Mouse (Mus musculus): ENCODE measurements at regions not wholly inside any gene's neighbourhood (a gene's known extent, or its start where the extent isn't known, plus 50 kb on each side); places are given as distances from the start of the nearest gene placed in this dataset.

DNA sequence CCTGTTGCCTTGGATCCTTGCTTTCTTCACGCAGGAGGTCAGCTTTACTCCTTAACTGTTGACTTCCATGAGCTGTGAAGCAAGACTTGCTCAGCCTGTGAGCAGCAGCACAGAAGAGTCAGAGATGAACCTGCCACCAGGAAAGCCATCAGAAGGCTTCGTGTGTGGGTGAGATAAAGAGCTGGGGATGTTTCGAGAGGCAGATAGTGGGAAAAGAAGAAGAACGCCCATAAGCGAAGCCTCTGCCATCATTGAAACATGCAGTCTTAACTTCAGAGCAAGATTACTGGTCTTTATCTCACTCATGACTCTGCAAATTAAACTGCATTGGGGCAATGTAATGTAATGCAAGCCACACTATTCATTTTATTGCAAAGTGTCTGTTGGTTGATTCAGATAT is 167.4 kb upstream of the Prickle1 start:
- Histone ChIP-seq H3K27ac (ENCODE audit: insufficient read depth, low read length) (no peak overlapping the region), H3K4me3 (ENCODE audit: low read depth, low read length) (no peak overlapping the region), H3K9me3 (replicated peaks; ENCODE audit: control insufficient read depth, insufficient read depth, low read length, poor library complexity, severe bottlenecking) (no peaks in the 10 kb centered on the region), H3K36me3 (ENCODE audit: control insufficient read depth, insufficient read depth, low read length, poor library complexity, severe bottlenecking) (no peaks in the 10 kb centered on the region), H3K27me3 (ENCODE audit: control insufficient read depth, insufficient read depth, low read length, poor library complexity, severe bottlenecking) (no peaks in the 10 kb centered on the region), H3K9ac (ENCODE audit: low read depth, poor library complexity, severe bottlenecking) (no peak overlapping the region), H3K4me1 (ENCODE audit: control insufficient read depth, insufficient read depth, low read length) (no peaks in the 10 kb centered on the region)
- TF ChIP-seq CTCF (IDR thresholded peaks at IDR 0.05; ENCODE audit: low read depth, low read length) (no peak), POLR2A (IDR thresholded peaks at IDR 0.05; ENCODE audit: insufficient read depth, low read length) (no peak), EP300 (IDR thresholded peaks at IDR 0.05; ENCODE audit: insufficient read depth, low read depth, low read length) (no peak)

DNA sequence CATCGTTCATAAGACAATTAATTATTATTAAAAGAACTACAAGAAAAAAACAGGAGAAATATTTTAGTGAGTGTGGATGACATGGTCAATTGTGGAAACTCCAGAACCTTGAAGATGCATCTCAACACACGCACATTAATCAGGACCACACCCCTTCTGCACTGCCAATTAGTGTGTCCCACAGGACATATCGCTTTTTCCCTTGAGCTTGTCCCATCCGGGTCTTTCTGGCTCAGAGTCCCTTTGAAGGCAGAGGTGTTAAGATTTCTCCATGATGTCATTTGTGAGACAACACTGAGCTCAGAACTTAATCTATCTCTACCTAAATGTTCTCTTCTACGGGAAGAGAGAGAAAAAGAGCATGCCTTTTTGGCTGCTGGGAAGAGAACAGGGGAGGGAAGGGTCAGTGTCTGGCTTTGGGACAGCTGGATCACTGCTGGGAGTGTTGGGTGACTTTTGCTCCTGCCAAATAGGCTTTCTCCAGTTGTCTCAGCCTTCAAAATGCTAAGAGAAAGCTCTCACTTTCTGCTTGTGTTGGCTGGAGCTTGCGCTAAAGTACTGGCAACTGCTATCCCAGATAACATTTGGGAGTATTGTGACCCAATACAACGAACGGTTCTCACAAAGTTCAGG is 162.6 kb upstream of the Prickle1 start:
- H3K9ac ChIP-seq (ENCODE audit: low read depth, poor library complexity, severe bottlenecking) = no peak overlapping the region
- no peak overlapping the region for H3K4me3 ChIP-seq (ENCODE audit: low read depth, low read length)
- H3K4me1 ChIP-seq (ENCODE audit: control insufficient read depth, insufficient read depth, low read length) = no peaks in the 10 kb centered on the region
- H3K27ac ChIP-seq (ENCODE audit: insufficient read depth, low read length) = no peak overlapping the region
- no peaks in the 10 kb centered on the region for H3K9me3 ChIP-seq (replicated peaks; ENCODE audit: control insufficient read depth, insufficient read depth, low read length, poor library complexity, severe bottlenecking)
- no peaks in the 10 kb centered on the region for H3K36me3 ChIP-seq (ENCODE audit: control insufficient read depth, insufficient read depth, low read length, poor library complexity, severe bottlenecking)
- no peaks in the 10 kb centered on the region for H3K27me3 ChIP-seq (ENCODE audit: control insufficient read depth, insufficient read depth, low read length, poor library complexity, severe bottlenecking)
- TF ChIP-seq EP300 (IDR thresholded peaks at IDR 0.05; ENCODE audit: insufficient read depth, low read depth, low read length) (no peak), CTCF (IDR thresholded peaks at IDR 0.05; ENCODE audit: low read depth, low read length) (no peak), POLR2A (IDR thresholded peaks at IDR 0.05; ENCODE audit: insufficient read depth, low read length) (no peak)

DNA sequence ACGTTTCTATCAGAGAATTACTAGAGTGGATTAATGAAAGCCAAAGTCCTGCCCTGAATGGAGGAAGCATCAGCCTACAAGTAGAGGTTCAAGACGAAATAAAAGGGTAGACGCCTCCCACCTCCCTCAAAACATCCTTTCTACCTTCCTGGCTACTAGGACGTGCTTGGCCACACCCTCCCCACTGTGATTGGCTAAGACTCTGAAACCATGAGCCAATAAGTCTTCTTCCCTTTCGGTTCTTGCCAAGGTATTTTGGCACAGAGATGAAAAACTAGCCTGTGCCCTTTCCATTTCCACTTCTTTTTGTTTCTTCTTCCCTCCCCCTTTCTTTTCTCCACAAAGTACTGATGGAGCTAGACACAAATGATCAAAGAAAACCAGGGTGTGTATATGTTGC is 160.3 kb upstream of the Prickle1 start:
- TF ChIP-seq POLR2A (IDR thresholded peaks at IDR 0.05; ENCODE audit: insufficient read depth, low read length) (no peak), CTCF (IDR thresholded peaks at IDR 0.05; ENCODE audit: low read depth, low read length) (no peak), EP300 (IDR thresholded peaks at IDR 0.05; ENCODE audit: insufficient read depth, low read depth, low read length) (no peak)
- Histone ChIP-seq H3K9ac (ENCODE audit: low read depth, poor library complexity, severe bottlenecking) (no peak overlapping the region), H3K9me3 (replicated peaks; ENCODE audit: control insufficient read depth, insufficient read depth, low read length, poor library complexity, severe bottlenecking) (no peaks in the 10 kb centered on the region), H3K36me3 (ENCODE audit: control insufficient read depth, insufficient read depth, low read length, poor library complexity, severe bottlenecking) (no peaks in the 10 kb centered on the region), H3K4me3 (ENCODE audit: low read depth, low read length) (no peak overlapping the region), H3K4me1 (ENCODE audit: control insufficient read depth, insufficient read depth, low read length) (no peaks in the 10 kb centered on the region), H3K27me3 (ENCODE audit: control insufficient read depth, insufficient read depth, low read length, poor library complexity, severe bottlenecking) (no peaks in the 10 kb centered on the region), H3K27ac (ENCODE audit: insufficient read depth, low read length) (no peak overlapping the region)

DNA sequence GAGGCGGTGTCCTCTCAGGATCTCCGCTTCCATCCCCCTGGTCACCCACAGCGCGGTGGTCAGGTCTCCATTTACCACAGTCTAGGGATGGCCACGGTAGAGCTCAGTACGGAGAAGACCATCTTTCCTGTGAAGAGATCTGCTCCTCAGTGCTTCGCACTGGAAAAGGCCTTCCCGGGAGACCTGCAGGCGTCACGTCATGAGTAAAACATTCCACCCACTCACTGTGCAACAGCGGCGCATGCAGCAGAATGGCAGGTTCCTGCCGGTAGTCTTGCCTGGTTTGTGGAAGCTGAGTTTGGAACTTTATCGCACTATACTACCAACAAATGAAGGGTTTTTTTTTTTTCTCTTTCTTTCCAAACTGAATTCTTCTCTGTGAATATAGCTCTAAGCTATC is 156.1 kb upstream of the Prickle1 start:
- TF ChIP-seq POLR2A (IDR thresholded peaks at IDR 0.05; ENCODE audit: insufficient read depth, low read length) (no peak), CTCF (IDR thresholded peaks at IDR 0.05; ENCODE audit: low read depth, low read length) (no peak), EP300 (IDR thresholded peaks at IDR 0.05; ENCODE audit: insufficient read depth, low read depth, low read length) (no peak)
- H3K9me3 ChIP-seq (replicated peaks; ENCODE audit: control insufficient read depth, insufficient read depth, low read length, poor library complexity, severe bottlenecking) = no peaks in the 10 kb centered on the region
- no peaks in the 10 kb centered on the region for H3K36me3 ChIP-seq (ENCODE audit: control insufficient read depth, insufficient read depth, low read length, poor library complexity, severe bottlenecking)
- no peaks in the 10 kb centered on the region for H3K27me3 ChIP-seq (ENCODE audit: control insufficient read depth, insufficient read depth, low read length, poor library complexity, severe bottlenecking)
- H3K9ac ChIP-seq (ENCODE audit: low read depth, poor library complexity, severe bottlenecking) = no peak overlapping the region
- no peak overlapping the region for H3K4me3 ChIP-seq (ENCODE audit: low read depth, low read length)
- H3K4me1 ChIP-seq (ENCODE audit: control insufficient read depth, insufficient read depth, low read length) = no peaks in the 10 kb centered on the region
- no peak overlapping the region for H3K27ac ChIP-seq (ENCODE audit: insufficient read depth, low read length)

DNA sequence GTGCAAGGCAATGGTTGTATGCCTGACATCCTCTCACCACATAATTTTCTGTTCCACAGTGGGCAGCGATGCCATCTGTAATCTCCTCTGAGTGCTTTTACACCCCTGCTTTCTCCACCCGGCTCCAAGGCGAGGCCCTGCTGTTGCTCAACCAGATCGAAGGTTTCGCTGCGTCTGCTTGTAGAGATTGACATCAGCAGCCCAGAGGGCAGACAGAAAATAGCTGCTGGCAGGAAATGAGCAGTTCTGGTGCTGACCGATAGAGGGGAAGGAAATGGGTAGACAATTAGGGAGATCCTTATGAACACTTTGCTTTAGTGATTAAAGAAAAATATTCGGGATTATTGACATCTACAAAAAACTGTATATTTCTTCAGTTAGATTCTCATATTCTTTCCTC is 155.3 kb upstream of the Prickle1 start:
- no peaks in the 10 kb centered on the region for H3K4me1 ChIP-seq (ENCODE audit: control insufficient read depth, insufficient read depth, low read length)
- H3K9me3 ChIP-seq (replicated peaks; ENCODE audit: control insufficient read depth, insufficient read depth, low read length, poor library complexity, severe bottlenecking) = no peaks in the 10 kb centered on the region
- H3K36me3 ChIP-seq (ENCODE audit: control insufficient read depth, insufficient read depth, low read length, poor library complexity, severe bottlenecking) = no peaks in the 10 kb centered on the region
- H3K4me3 ChIP-seq (ENCODE audit: low read depth, low read length) = no peak overlapping the region
- H3K27ac ChIP-seq (ENCODE audit: insufficient read depth, low read length) = no peak overlapping the region
- H3K9ac ChIP-seq (ENCODE audit: low read depth, poor library complexity, severe bottlenecking) = no peak overlapping the region
- no peak for TF ChIP-seq EP300 (IDR thresholded peaks at IDR 0.05; ENCODE audit: insufficient read depth, low read depth, low read length)
- TF ChIP-seq POLR2A (IDR thresholded peaks at IDR 0.05; ENCODE audit: insufficient read depth, low read length) = no peak
- no peak for TF ChIP-seq CTCF (IDR thresholded peaks at IDR 0.05; ENCODE audit: low read depth, low read length)
- H3K27me3 ChIP-seq (ENCODE audit: control insufficient read depth, insufficient read depth, low read length, poor library complexity, severe bottlenecking) = no peaks in the 10 kb centered on the region

DNA sequence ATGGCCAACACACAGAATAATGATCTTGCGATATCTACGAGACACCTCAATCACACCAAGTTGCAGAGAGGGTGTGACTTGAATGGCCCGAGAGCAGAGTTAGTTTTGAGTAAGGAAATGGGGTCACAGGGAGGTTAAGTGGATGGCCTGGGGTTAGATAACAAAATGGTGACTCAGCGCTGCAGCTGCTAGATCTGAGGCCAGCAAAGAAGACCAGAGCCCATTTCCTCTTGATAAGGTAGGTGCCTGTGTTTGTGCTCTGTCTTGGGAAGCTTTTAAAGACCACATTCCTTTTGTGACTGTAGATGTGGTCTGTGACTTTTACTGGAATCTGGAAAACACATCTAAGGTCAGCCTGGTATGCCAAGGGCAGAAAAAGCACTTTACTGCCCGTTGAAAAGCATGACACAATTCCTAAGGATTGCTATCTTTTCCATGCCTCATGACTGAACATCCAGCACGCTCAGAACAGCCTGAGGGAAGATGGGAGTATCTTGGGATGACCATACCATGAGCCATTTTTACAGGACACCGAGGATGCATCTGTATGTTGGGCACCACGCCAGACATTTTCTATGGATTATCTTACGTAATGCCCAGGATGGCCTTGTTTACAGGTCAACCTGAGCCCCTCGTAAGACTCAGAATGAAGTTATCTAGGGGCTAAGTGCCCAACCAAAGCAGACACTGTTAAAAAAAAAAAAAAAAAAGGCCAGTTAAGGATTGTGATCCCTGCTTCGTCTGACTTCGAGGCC is 148.7 kb upstream of the Prickle1 start:
- H3K4me1 ChIP-seq (ENCODE audit: control insufficient read depth, insufficient read depth, low read length) = no peaks in the 10 kb centered on the region
- no peaks in the 10 kb centered on the region for H3K9me3 ChIP-seq (replicated peaks; ENCODE audit: control insufficient read depth, insufficient read depth, low read length, poor library complexity, severe bottlenecking)
- TF ChIP-seq CTCF (IDR thresholded peaks at IDR 0.05; ENCODE audit: low read depth, low read length) (no peak), POLR2A (IDR thresholded peaks at IDR 0.05; ENCODE audit: insufficient read depth, low read length) (no peak), EP300 (IDR thresholded peaks at IDR 0.05; ENCODE audit: insufficient read depth, low read depth, low read length) (no peak)
- H3K36me3 ChIP-seq (ENCODE audit: control insufficient read depth, insufficient read depth, low read length, poor library complexity, severe bottlenecking) = no peaks in the 10 kb centered on the region
- H3K4me3 ChIP-seq (ENCODE audit: low read depth, low read length) = no peak overlapping the region
- H3K9ac ChIP-seq (ENCODE audit: low read depth, poor library complexity, severe bottlenecking) = no peak overlapping the region
- H3K27me3 ChIP-seq (ENCODE audit: control insufficient read depth, insufficient read depth, low read length, poor library complexity, severe bottlenecking) = no peaks in the 10 kb centered on the region
- H3K27ac ChIP-seq (ENCODE audit: insufficient read depth, low read length) = no peak overlapping the region
